Mouse (Mus musculus) stomach, embryonic 14.5 days (tissue): ENCODE data around the gene Cercam. TPM values are rescaled to one million over a fixed set of nuclear protein-coding genes. Genes with fewer than 3 reads are reported as not detected.
"Not testable (repeated sequence)": the region's sequence is repeated elsewhere in the genome, so short reads cannot be mapped to it uniquely, and the experiment has no call there.

Experiments
- ATAC-seq: fragments of 200-750 bp; cut with Nextera tagmentation; 2 replicates; pipeline ENCODE4 v1.8.0; 2017; ENCODE audit warnings: low read depth, moderate TSS enrichment; ENCODE audit not compliant: insufficient number of reproducible peaks, insufficient read depth, low FRiP score
- H3K27ac ChIP-seq: fragments of 300-500 bp; sonication (generic); 2 replicates; pipeline ENCODE4 v1.5.1; 2014; ENCODE audit warnings: mild to moderate bottlenecking, low read length, moderate library complexity, mixed read lengths
- H3K27me3 ChIP-seq: fragments of 300-500 bp; sonication (generic); 2 replicates; pipeline ENCODE4 v1.6.1; 2014; ENCODE audit warnings: low read length, control low read depth, mixed read lengths; ENCODE audit not compliant: control insufficient read depth, insufficient read depth
- H3K36me3 ChIP-seq: fragments of 300-500 bp; sonication (generic); 2 replicates; pipeline ENCODE4 v1.6.1; 2014; ENCODE audit warnings: mild to moderate bottlenecking, control low read depth, low read length, moderate library complexity, mixed read lengths; ENCODE audit not compliant: control insufficient read depth, insufficient read depth
- H3K4me1 ChIP-seq: fragments of 300-500 bp; sonication (generic); 2 replicates; pipeline ENCODE4 v1.6.1; 2014; ENCODE audit warnings: low read length, control low read depth, mixed read lengths; ENCODE audit not compliant: control insufficient read depth, insufficient read depth
- H3K4me2 ChIP-seq: fragments of 300-500 bp; sonication (generic); replicated peaks from 2 replicates; pipeline ENCODE4 v1.6.1; 2014; ENCODE audit warnings: low read depth, low read length, control low read depth
- H3K4me3 ChIP-seq: fragments of 300-500 bp; sonication (generic); 2 replicates; pipeline ENCODE4 v1.5.1; 2014; ENCODE audit warnings: low read depth, low read length, control low read depth
- H3K9ac ChIP-seq: fragments of 300-500 bp; sonication (generic); replicated peaks from 2 replicates; pipeline ENCODE4 v1.6.1; 2014; ENCODE audit warnings: low read depth, mild to moderate bottlenecking, control low read depth, low read length, moderate library complexity, mixed read lengths
- H3K9me3 ChIP-seq: fragments of 300-500 bp; sonication (generic); 2 replicates; pipeline ENCODE4 v1.6.1; 2016; ENCODE audit warnings: low read depth, low read length, control low read depth; ENCODE audit not compliant: control insufficient read depth
- WGBS: fragments of 180-500 bp; shearing (Covaris S2); extraction: QIAGEN DNeasy Blood & Tissue Kit; methylation state at CpG from one replicate; pipeline ENCODE4 v1.1.7; 2014; 5-methylcytosine and 5-hydroxymethylcytosine counted together
- polyA plus RNA-seq: library from polyadenylated mRNA; unstranded; fragments of >200 nt; fragmentation: Nextera tagmentation; extraction: Ambion mirVana; gene quantifications from 2 replicates; pipeline ENCODE4 v1.2.1, GENCODE M21; 2014

Cercam gene
- polyA plus RNA-seq, 1 experiment from 2014 or later: 28.1 TPM

- H3K27me3 ChIP-seq: no peaks in the 10 kb centered on the region
- no peak for ATAC-seq
- H3K4me1 ChIP-seq: no peaks in the 10 kb centered on the region
Measured at GRCm38 (mm10) chr2:29898081-29898480, 29.1 kb downstream of the Cercam start.

GRCm38 (mm10) chr2:29902194-29902593 lies 33.2 kb downstream of the Cercam start:
- Histone ChIP-seq H3K9me3 (no peaks in the 10 kb centered on the region), H3K36me3 (peaks cover 87% of the 10 kb centered on the region), H3K9ac (no peak overlapping the region), H3K27ac (no peak overlapping the region), H3K4me3 (no peak overlapping the region), H3K27me3 (no peaks in the 10 kb centered on the region), H3K4me2 (no peak overlapping the region), H3K4me1 (no peaks in the 10 kb centered on the region)
- no peak for ATAC-seq
- WGBS: 92% methylated on average over 10 of the region's 10 CpGs

More at GRCm38 (mm10) chr2:29898081-29898480, 29.1 kb downstream of the Cercam start:
- 90% methylated on average over 1 of the region's 1 CpGs for WGBS
- Histone ChIP-seq H3K36me3 (peaks cover 96% of the 10 kb centered on the region), H3K9me3 (no peaks in the 10 kb centered on the region), H3K9ac (no peak overlapping the region), H3K4me3 (no peak overlapping the region), H3K27ac (no peak overlapping the region), H3K4me2 (no peak overlapping the region)

GRCm38 (mm10) chr2:29908171-29908570 lies 39.2 kb downstream of the Cercam start:
- H3K9me3 ChIP-seq, H3K4me2 ChIP-seq, H3K27ac ChIP-seq, H3K4me3 ChIP-seq, H3K4me1 ChIP-seq, H3K9ac ChIP-seq, H3K27me3 ChIP-seq, ATAC-seq: not testable (repeated sequence)
- 85% methylated on average over 2 of the region's 2 CpGs for WGBS
- H3K36me3 ChIP-seq: peaks cover 58% of the 10 kb centered on the region

- no peak overlapping the region for H3K27ac ChIP-seq
- peaks cover 62% of the 10 kb centered on the region for H3K36me3 ChIP-seq
- H3K4me3 ChIP-seq: no peak overlapping the region
- no peak overlapping the region for H3K9ac ChIP-seq
- no peaks in the 10 kb centered on the region for H3K27me3 ChIP-seq
- H3K9me3 ChIP-seq: no peaks in the 10 kb centered on the region
- WGBS: 93% methylated on average over 2 of the region's 2 CpGs
- ATAC-seq: no peak
- no peaks in the 10 kb centered on the region for H3K4me1 ChIP-seq
- H3K4me2 ChIP-seq: no peak overlapping the region
Measured at GRCm38 (mm10) chr2:29910042-29910441, 41.1 kb downstream of the Cercam start.

- peaks cover 70% of the 10 kb centered on the region for H3K36me3 ChIP-seq
- 88% methylated on average over 11 of the region's 11 CpGs for WGBS
- peak; percentile 42; the same call in 1 of the 2 replicates for ATAC-seq
Measured at GRCm38 (mm10) chr2:29917621-29918020, 48.7 kb downstream of the Cercam start.

GRCm38 (mm10) chr2:29922011-29922410 lies 53.0 kb downstream of the Cercam start:
- H3K27ac ChIP-seq: no peak overlapping the region
- no peak overlapping the region for H3K4me3 ChIP-seq
- H3K9ac ChIP-seq: no peak overlapping the region
- H3K4me2 ChIP-seq: no peak overlapping the region
- 44% methylated on average over 11 of the region's 11 CpGs for WGBS
- H3K9me3 ChIP-seq: no peaks in the 10 kb centered on the region
- no peaks in the 10 kb centered on the region for H3K27me3 ChIP-seq
- H3K36me3 ChIP-seq: peaks cover 60% of the 10 kb centered on the region
- no peak for ATAC-seq
- no peaks in the 10 kb centered on the region for H3K4me1 ChIP-seq

More at GRCm38 (mm10) chr2:29917621-29918020, 48.7 kb downstream of the Cercam start:
- Histone ChIP-seq H3K9ac (no peak overlapping the region), H3K9me3 (no peaks in the 10 kb centered on the region), H3K27ac (no peak overlapping the region), H3K27me3 (no peaks in the 10 kb centered on the region), H3K4me1 (no peaks in the 10 kb centered on the region), H3K4me3 (no peak overlapping the region), H3K4me2 (no peak overlapping the region)

GRCm38 (mm10) chr2:29926542-29926941 lies 57.6 kb downstream of the Cercam start:
- Histone ChIP-seq H3K27ac (no peak overlapping the region), H3K9ac (no peak overlapping the region), H3K9me3 (no peaks in the 10 kb centered on the region), H3K4me3 (no peak overlapping the region), H3K27me3 (no peaks in the 10 kb centered on the region), H3K36me3 (peaks cover 63% of the 10 kb centered on the region), H3K4me2 (no peak overlapping the region), H3K4me1 (no peaks in the 10 kb centered on the region)
- WGBS: 89% methylated on average over 5 of the region's 5 CpGs
- no peak for ATAC-seq

- Histone ChIP-seq H3K4me2 (no peak overlapping the region), H3K4me3 (no peak overlapping the region), H3K27me3 (no peaks in the 10 kb centered on the region), H3K9ac (no peak overlapping the region), H3K27ac (no peak overlapping the region), H3K4me1 (no peaks in the 10 kb centered on the region), H3K36me3 (peaks cover 40% of the 10 kb centered on the region), H3K9me3 (no peaks in the 10 kb centered on the region)
- WGBS: 88% methylated on average over 10 of the region's 10 CpGs
- no peak for ATAC-seq
Measured at GRCm38 (mm10) chr2:29930506-29930905, 61.5 kb downstream of the Cercam start.

- ATAC-seq: no peak
- no peak overlapping the region for H3K4me3 ChIP-seq
- no peak overlapping the region for H3K27ac ChIP-seq
- H3K4me1 ChIP-seq: peaks cover 5% of the 10 kb centered on the region; the same call in 1 of the 2 replicates
- H3K9ac ChIP-seq: no peak overlapping the region
- H3K9me3 ChIP-seq: no peaks in the 10 kb centered on the region
- peaks cover 33% of the 10 kb centered on the region for H3K36me3 ChIP-seq
- no peak overlapping the region for H3K4me2 ChIP-seq
- no peaks in the 10 kb centered on the region for H3K27me3 ChIP-seq
- 87% methylated on average over 6 of the region's 6 CpGs for WGBS
Measured at GRCm38 (mm10) chr2:29931194-29931593, 62.2 kb downstream of the Cercam start.
